Mouse (Mus musculus) lung, adult 2 months (tissue): ENCODE measurements around the gene Pan3.

Experiments
- CTCF ChIP-seq: fragments of 200-500 bp; IDR thresholded peaks from 2 replicates; pipeline ENCODE4 v1.5.1; 2011; ENCODE audit warnings: mild to moderate bottlenecking, low read length, control low read depth; ENCODE audit not compliant: insufficient read depth
- POLR2A ChIP-seq: fragments of 200-500 bp; IDR thresholded peaks from 2 replicates; pipeline ENCODE4 v1.6.1; 2011; ENCODE audit warnings: low read depth, mild to moderate bottlenecking, control low read depth, low read length, borderline replicate concordance; ENCODE audit errors: extremely low read depth

- no peak for TF ChIP-seq CTCF
- TF ChIP-seq POLR2A: no peak
Measured at GRCm38 (mm10) chr5:147477106-147477505, 47.1 kb downstream of the Pan3 start.
